Mouse (Mus musculus) CH12.LX (cell line): ENCODE data around the gene Tiam1. TPM values are rescaled to one million over a fixed set of nuclear protein-coding genes. Genes with fewer than 3 reads are reported as not detected.

Source experiments
- DNase-seq: peaks from one replicate; pipeline ENCODE4 v3.0.0-alpha.2; 2013; ENCODE audit errors: extremely low read depth
- H3K27ac ChIP-seq: 2 replicates; pipeline ENCODE4 v1.5.1; 2012; ENCODE audit warnings: low read depth, mild to moderate bottlenecking, control low read depth, moderate library complexity; ENCODE audit not compliant: insufficient read depth
- H3K27me3 ChIP-seq: replicated peaks from 2 replicates; pipeline ENCODE3; 2012; ENCODE audit warnings: inconsistent platforms
- H3K36me3 ChIP-seq, 2 experiments: replicated peaks in 1 of 2; 2 replicates each; pipeline versions ENCODE3 to v1.6.1; 2012; ENCODE audit warnings: inconsistent platforms in 1 of 2, low read length in 1 of 2, mild to moderate bottlenecking in 1 of 2, mixed read lengths in 1 of 2, moderate library complexity in 1 of 2; ENCODE audit not compliant: control insufficient read depth in 1 of 2, insufficient read depth in 1 of 2
- H3K4me1 ChIP-seq, 2 experiments: 2 replicates each; pipeline ENCODE4 v1.6.1; 2012; ENCODE audit warnings: inconsistent platforms in 1 of 2, moderate library complexity in 1 of 2; ENCODE audit not compliant: insufficient read depth in 2 of 2, control insufficient read depth in 1 of 2
- H3K4me2 ChIP-seq: 2 replicates; pipeline ENCODE4 v1.6.1; 2012; ENCODE audit warnings: low read depth, mild to moderate bottlenecking, control low read depth; ENCODE audit not compliant: poor library complexity, insufficient read depth, severe bottlenecking
- H3K4me3 ChIP-seq, 3 experiments: fragments of 150-350 bp in 1 of 3; sonication (generic) in 1 of 3; replicated peaks in 1 of 3; 2 replicates each; pipeline versions ENCODE3 to v1.5.1; 2011 to 2012; ENCODE audit warnings: low read depth in 2 of 3, low read length in 2 of 3, mild to moderate bottlenecking in 2 of 3, moderate library complexity in 2 of 3, control low read depth in 1 of 3, improper control_type of control experiment in 1 of 3, inconsistent platforms in 1 of 3, mixed read lengths in 1 of 3; ENCODE audit not compliant: poor library complexity in 1 of 3
- H3K79me2 ChIP-seq: replicated peaks from 2 replicates; pipeline ENCODE4 v1.6.1; 2012; ENCODE audit warnings: mild to moderate bottlenecking, moderate library complexity; ENCODE audit not compliant: control insufficient read depth, poor library complexity, insufficient read depth, severe bottlenecking; ENCODE audit errors: extremely low read depth
- H3K9ac ChIP-seq: 2 replicates; pipeline ENCODE4 v1.6.1; 2012; ENCODE audit warnings: low read depth, mild to moderate bottlenecking, control low read depth, moderate library complexity; ENCODE audit not compliant: insufficient read depth
- H3K9me3 ChIP-seq: replicated peaks from 2 replicates; pipeline ENCODE3; 2012; ENCODE audit warnings: low read length, inconsistent platforms, mixed read lengths
- BHLHE40 ChIP-seq: IDR thresholded peaks from 2 replicates; pipeline ENCODE4 v1.6.1; 2011; ENCODE audit warnings: mild to moderate bottlenecking, low read depth, low read length, improper control_type of control experiment
- CHD1 ChIP-seq: IDR thresholded peaks from 2 replicates; pipeline ENCODE4 v1.6.1; 2012; ENCODE audit warnings: low read depth, low read length, improper control_type of control experiment, inconsistent platforms
- E2F4 ChIP-seq: IDR thresholded peaks from 2 replicates; pipeline ENCODE4 v1.6.1; 2011; ENCODE audit warnings: low read depth, low read length, improper control_type of control experiment; ENCODE audit not compliant: insufficient replicate concordance
- ELF1 ChIP-seq: IDR thresholded peaks from 2 replicates; pipeline ENCODE4 v1.6.1; 2014; ENCODE audit warnings: low read depth, mild to moderate bottlenecking, inconsistent platforms, low read length, improper control_type of control experiment
- EP300 ChIP-seq: IDR thresholded peaks from 2 replicates; pipeline ENCODE4 v1.6.1; 2011; ENCODE audit warnings: low read length, improper control_type of control experiment
- ETS1 ChIP-seq: conservative IDR thresholded peaks from 2 replicates; pipeline ENCODE4 v1.6.1; 2012; ENCODE audit warnings: low read depth, mild to moderate bottlenecking, inconsistent platforms, low read length, improper control_type of control experiment, moderate library complexity
- GABPA ChIP-seq: IDR thresholded peaks from 2 replicates; pipeline ENCODE4 v1.6.1; 2012; ENCODE audit warnings: low read depth, low read length, improper control_type of control experiment, inconsistent platforms; ENCODE audit not compliant: insufficient replicate concordance
- HCFC1 ChIP-seq: IDR thresholded peaks from 2 replicates; pipeline ENCODE4 v1.6.1; 2012; ENCODE audit warnings: low read depth, mild to moderate bottlenecking, inconsistent platforms, low read length, improper control_type of control experiment
- IRF4 ChIP-seq: IDR thresholded peaks from 2 replicates; pipeline ENCODE4 v1.6.1; 2014; ENCODE audit warnings: low read depth, mild to moderate bottlenecking, inconsistent platforms, low read length, improper control_type of control experiment
- JUND ChIP-seq: conservative IDR thresholded peaks from 2 replicates; pipeline ENCODE4 v1.6.1; 2011; ENCODE audit warnings: low read depth, low read length, improper control_type of control experiment
- MAFK ChIP-seq: IDR thresholded peaks from 2 replicates; pipeline ENCODE4 v1.6.1; 2011; ENCODE audit warnings: low read length, improper control_type of control experiment; ENCODE audit not compliant: insufficient replicate concordance
- MAX ChIP-seq: IDR thresholded peaks from 2 replicates; pipeline ENCODE4 v1.6.1; 2011; ENCODE audit warnings: low read length, improper control_type of control experiment
- MAZ ChIP-seq: IDR thresholded peaks from 2 replicates; pipeline ENCODE4 v1.6.1; 2012; ENCODE audit warnings: low read depth, mild to moderate bottlenecking, inconsistent platforms, low read length, improper control_type of control experiment, moderate library complexity
- MEF2A ChIP-seq: IDR thresholded peaks from 2 replicates; pipeline ENCODE4 v1.6.1; 2014; ENCODE audit warnings: low read depth, mild to moderate bottlenecking, inconsistent platforms, low read length, improper control_type of control experiment, borderline replicate concordance
- NELFE ChIP-seq: IDR thresholded peaks from 2 replicates; pipeline ENCODE4 v1.6.1; 2011; ENCODE audit warnings: low read depth, low read length, improper control_type of control experiment
- NRF1 ChIP-seq: IDR thresholded peaks from 2 replicates; pipeline ENCODE4 v1.6.1; 2014; ENCODE audit warnings: low read depth, mild to moderate bottlenecking, inconsistent platforms, low read length, improper control_type of control experiment, moderate library complexity
- PAX5 ChIP-seq: IDR thresholded peaks from 2 replicates; pipeline ENCODE4 v1.6.1; 2012; ENCODE audit warnings: low read length, inconsistent platforms, mixed read lengths
- POLR2A ChIP-seq: IDR thresholded peaks from 2 replicates; pipeline ENCODE4 v1.6.1; 2011; ENCODE audit warnings: low read depth, mild to moderate bottlenecking, improper control_type of control experiment, low read length
- RAD21 ChIP-seq: IDR thresholded peaks from 2 replicates; pipeline ENCODE4 v1.6.1; 2011; ENCODE audit warnings: low read depth, mild to moderate bottlenecking, low read length, improper control_type of control experiment, moderate library complexity
- SIN3A ChIP-seq: IDR thresholded peaks from 2 replicates; pipeline ENCODE4 v1.6.1; 2012; ENCODE audit warnings: low read length, improper control_type of control experiment, inconsistent platforms
- TBP ChIP-seq: conservative IDR thresholded peaks from 2 replicates; pipeline ENCODE4 v1.6.1; 2011; ENCODE audit warnings: low read depth, low read length, improper control_type of control experiment
- TCF12 ChIP-seq: IDR thresholded peaks from 2 replicates; pipeline ENCODE4 v1.6.1; 2014; ENCODE audit warnings: low read depth, mild to moderate bottlenecking, inconsistent platforms, low read length, improper control_type of control experiment
- ZC3H11A ChIP-seq: IDR thresholded peaks from 2 replicates; pipeline ENCODE4 v1.6.1; 2012; ENCODE audit warnings: low read depth, mild to moderate bottlenecking, inconsistent platforms, low read length, improper control_type of control experiment
- ZKSCAN1 ChIP-seq: IDR thresholded peaks from 2 replicates; pipeline ENCODE4 v1.6.1; 2012; ENCODE audit warnings: low read depth, inconsistent platforms, low read length, improper control_type of control experiment, borderline replicate concordance
- ZMIZ1 ChIP-seq: IDR thresholded peaks from 2 replicates; pipeline ENCODE4 v1.6.1; 2012; ENCODE audit warnings: low read depth, mild to moderate bottlenecking, inconsistent platforms, low read length, improper control_type of control experiment
- ZNF384 ChIP-seq: IDR thresholded peaks from 2 replicates; pipeline ENCODE4 v1.6.1; 2012; ENCODE audit warnings: low read depth, low read length, improper control_type of control experiment, inconsistent platforms
- dilution Hi-C: fragments of 300-500 bp; cut with MboI; formaldehyde crosslinking; loops from 2 replicates; pipeline ENCODE4 v1.14.3; 2020; ENCODE audit warnings: low sequenced_read_pairs; ENCODE audit not compliant: extremely low pct_unique_long_range_greater_than_20kb, extremely low pct_ligation_motif_present
- in situ Hi-C: fragments of 300-500 bp; cut with MboI; formaldehyde crosslinking; loops from 3 replicates; pipeline ENCODE4 v1.14.3; 2019; ENCODE audit warnings: low sequenced_read_pairs, low pct_ligation_motif_present, low pct_unique_long_range_greater_than_20kb, mixed read lengths
- polyA plus RNA-seq: library from polyadenylated mRNA; unstranded; fragments of >175 nt; gene quantifications from 2 replicates; pipeline ENCODE4 v1.2.1, GENCODE M21; 2012; ENCODE audit warnings: low read depth; ENCODE audit not compliant: insufficient read length
- total RNA-seq, 2 experiments: library from RNA; depleted of rRNA; stranded (reverse); fragments of 300-350 nt in 1 of 2; fragments of >200 nt in 1 of 2; gene quantifications; 2 replicates each; pipeline ENCODE4 v1.2.3; 2012 to 2014

Gene Tiam1
- total and polyA plus RNA-seq, 3 experiments = 0.03 to 0.40 (median 0.04) TPM

GRCm38 (mm10) chr16:89962876-89963275 lies 180.7 kb downstream of the Tiam1 start:
- no peak for TF ChIP-seq NRF1
- TF ChIP-seq BHLHE40 = no peak
- Histone ChIP-seq H3K4me3 (no peak overlapping the region), H3K36me3 (no peaks in the 10 kb centered on the region), H3K9me3 (peaks cover 45% of the 10 kb centered on the region), H3K4me2 (no peak overlapping the region), H3K27ac (no peak overlapping the region), H3K9ac (no peak overlapping the region), H3K27me3 (no peaks in the 10 kb centered on the region), H3K79me2 (no peaks in the 10 kb centered on the region), H3K4me1 (no peaks in the 10 kb centered on the region)
- DNase-seq = no peak
- in situ Hi-C loops = no loop called here
- dilution Hi-C loops = no loop called here

DNA sequence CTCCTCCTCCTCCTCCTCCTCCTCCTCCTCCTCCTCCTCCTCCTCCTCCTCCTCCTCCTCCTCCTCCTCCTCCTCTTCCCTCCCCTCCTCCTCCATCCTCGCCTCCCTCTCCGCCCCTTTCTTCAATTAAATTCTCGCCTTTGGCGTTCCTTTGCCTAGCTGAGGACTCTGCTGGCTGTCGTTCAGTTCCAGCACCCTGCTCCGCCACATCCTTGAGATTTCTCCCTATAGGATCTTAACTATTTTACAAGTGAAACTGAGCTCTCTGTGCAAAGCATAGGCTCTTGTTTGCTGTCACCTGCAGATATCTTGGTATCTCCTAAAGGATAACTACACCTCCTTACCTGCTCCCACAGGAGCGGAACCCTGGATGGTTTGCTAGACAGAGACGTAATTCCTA lies 182.7 kb downstream of the Tiam1 start:
- peaks cover 49% of the 10 kb centered on the region for H3K9me3 ChIP-seq
- no peak overlapping the region for H3K9ac ChIP-seq
- dilution Hi-C loops = no loop called here
- no peaks in the 10 kb centered on the region for H3K27me3 ChIP-seq
- H3K79me2 ChIP-seq = no peaks in the 10 kb centered on the region
- no peak overlapping the region for H3K4me2 ChIP-seq
- TF ChIP-seq NELFE = no peak
- no peak for TF ChIP-seq IRF4
- no peak for TF ChIP-seq MAZ
- no peak for TF ChIP-seq POLR2A
- TF ChIP-seq TCF12 = no peak
- no peak for TF ChIP-seq GABPA
- no peak for TF ChIP-seq ZNF384
- no peak for TF ChIP-seq ZKSCAN1
- TF ChIP-seq SIN3A = no peak
- TF ChIP-seq MAFK = no peak
- no peak for TF ChIP-seq RAD21
- TF ChIP-seq MEF2A = no peak
- H3K27ac ChIP-seq = no peak overlapping the region
- in situ Hi-C loops = no loop called here
- DNase-seq = no peak
- H3K4me3 ChIP-seq = no peak overlapping the region
- no peaks in the 10 kb centered on the region for H3K36me3 ChIP-seq
- no peaks in the 10 kb centered on the region for H3K4me1 ChIP-seq

- Histone ChIP-seq H3K36me3 (no peaks in the 10 kb centered on the region), H3K4me3 (no peak overlapping the region)
- in situ Hi-C loops = no loop called here
Observed at GRCm38 (mm10) chr16:89960186-89960878, 183.2 kb downstream of the Tiam1 start.

More at GRCm38 (mm10) chr16:89960186-89960878, 183.2 kb downstream of the Tiam1 start:
- TF ChIP-seq ZKSCAN1 (no peak), TBP (no peak), JUND (no peak), MAX (no peak), E2F4 (no peak), PAX5 (no peak), CHD1 (no peak), IRF4 (no peak), EP300 (no peak), MAFK (no peak), BHLHE40 (no peak), ELF1 (no peak), ETS1 (no peak), HCFC1 (no peak), SIN3A (no peak), ZMIZ1 (no peak), MEF2A (no peak), ZC3H11A (no peak)
- Histone ChIP-seq H3K4me1 (no peaks in the 10 kb centered on the region), H3K27me3 (no peaks in the 10 kb centered on the region), H3K4me2 (no peak overlapping the region), H3K9me3 (peaks cover 52% of the 10 kb centered on the region), H3K79me2 (no peaks in the 10 kb centered on the region), H3K27ac (no peak overlapping the region), H3K9ac (no peak overlapping the region)
- dilution Hi-C loops = no loop called here
- no peak for DNase-seq
